Mouse (Mus musculus): ENCODE measurements around the gene Zswim8.

DNA sequence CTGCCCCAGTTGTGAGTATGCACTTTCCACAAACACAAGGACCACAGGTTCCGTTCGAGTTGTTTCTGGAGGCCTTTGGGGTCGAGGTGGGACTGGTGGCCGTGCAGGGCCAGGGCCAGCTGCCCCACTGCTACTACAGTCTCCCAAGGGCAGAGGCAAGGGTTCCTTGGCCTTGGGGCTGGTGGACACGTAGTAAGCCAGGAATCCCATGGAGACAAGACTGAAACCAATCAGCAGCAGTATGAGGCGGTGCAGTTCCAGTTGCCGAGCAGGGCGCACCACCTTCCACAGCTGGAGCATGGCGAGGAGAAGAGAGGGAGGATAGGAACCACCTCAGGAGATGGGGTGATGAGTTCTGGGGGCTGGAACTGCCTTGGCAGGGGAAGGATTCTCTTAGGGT, 22.5 kb downstream of the Zswim8 start:
- no peak for TF ChIP-seq GATA1 (IDR thresholded peaks at IDR 0.05; ENCODE audit: borderline replicate concordance, low read length)
- TF ChIP-seq FLI1 (IDR thresholded peaks at IDR 0.05; ENCODE audit: low read length), result no peak

Measured in megakaryocyte, embryonic 14.5 days (primary cell).